Mouse (Mus musculus) bone marrow, adult 2 months (tissue): Measurements from ENCODE around the gene Xpnpep2.

Source experiments
- CTCF ChIP-seq: fragments of 200-500 bp; IDR thresholded peaks from 2 replicates; pipeline ENCODE4 v1.5.1; 2011; ENCODE audit warnings: low read length, control low read depth; ENCODE audit not compliant: control insufficient read depth, insufficient read depth
- POLR2A ChIP-seq: fragments of 200-500 bp; IDR thresholded peaks from 2 replicates; pipeline ENCODE4 v1.6.1; 2011; ENCODE audit warnings: low read depth, mild to moderate bottlenecking, control low read depth, low read length, borderline replicate concordance; ENCODE audit not compliant: control insufficient read depth

DNA sequence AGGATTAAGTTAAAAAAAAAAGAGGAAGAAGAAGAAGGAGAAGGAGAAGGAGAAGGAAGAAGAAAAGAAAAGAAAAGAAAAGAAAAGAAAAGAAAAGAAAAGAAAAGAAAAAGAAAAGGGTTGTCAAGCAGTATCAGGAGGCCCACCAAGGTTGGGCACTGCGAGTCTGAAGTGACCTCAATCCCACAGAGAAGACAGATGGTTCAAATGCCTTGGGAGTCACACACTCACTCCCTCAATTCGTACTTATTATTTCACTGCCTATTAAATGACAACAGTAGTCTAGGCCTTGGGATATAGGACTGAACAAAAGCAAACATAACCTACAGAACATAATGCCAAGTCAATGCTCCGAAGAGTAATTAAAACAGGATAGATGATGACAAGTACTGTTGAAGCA, 5.3 kb upstream of the Xpnpep2 start:
- TF ChIP-seq POLR2A (no peak), CTCF (no peak)
